Mouse (Mus musculus): ENCODE results near the gene Tmem132c.

The Tmem132c gene

GRCm38 (mm10) chr5:127607507-127607906 lies 365.9 kb downstream of the Tmem132c start:
- DNase-seq (ENCODE audit: low spot score) = no peak

GRCm38 (mm10) chr5:127609191-127609714 lies 367.6 kb downstream of the Tmem132c start:
- DNase-seq (ENCODE audit: low spot score) = no peak

- no peak for DNase-seq (ENCODE audit: low spot score)
Observed at GRCm38 (mm10) chr5:127610787-127611509, 369.3 kb downstream of the Tmem132c start.

- no peak for DNase-seq (ENCODE audit: low spot score)
Observed at GRCm38 (mm10) chr5:127611881-127612280, 370.3 kb downstream of the Tmem132c start.

GRCm38 (mm10) chr5:127612397-127612796 lies 370.8 kb downstream of the Tmem132c start:
- DNase-seq (ENCODE audit: low spot score) = no peak

All from testis, postnatal 14 days (tissue).